Mouse (Mus musculus) monocyte, adult 2 months (primary cell): ENCODE data around the gene Gimd1.

Experiments used
- DNase-seq, 2 experiments: peaks; one replicate each; pipeline ENCODE4 v3.0.0; 2022; ENCODE audit warnings: low spot score in 2 of 2, low read depth in 1 of 2

The Gimd1 gene

DNA sequence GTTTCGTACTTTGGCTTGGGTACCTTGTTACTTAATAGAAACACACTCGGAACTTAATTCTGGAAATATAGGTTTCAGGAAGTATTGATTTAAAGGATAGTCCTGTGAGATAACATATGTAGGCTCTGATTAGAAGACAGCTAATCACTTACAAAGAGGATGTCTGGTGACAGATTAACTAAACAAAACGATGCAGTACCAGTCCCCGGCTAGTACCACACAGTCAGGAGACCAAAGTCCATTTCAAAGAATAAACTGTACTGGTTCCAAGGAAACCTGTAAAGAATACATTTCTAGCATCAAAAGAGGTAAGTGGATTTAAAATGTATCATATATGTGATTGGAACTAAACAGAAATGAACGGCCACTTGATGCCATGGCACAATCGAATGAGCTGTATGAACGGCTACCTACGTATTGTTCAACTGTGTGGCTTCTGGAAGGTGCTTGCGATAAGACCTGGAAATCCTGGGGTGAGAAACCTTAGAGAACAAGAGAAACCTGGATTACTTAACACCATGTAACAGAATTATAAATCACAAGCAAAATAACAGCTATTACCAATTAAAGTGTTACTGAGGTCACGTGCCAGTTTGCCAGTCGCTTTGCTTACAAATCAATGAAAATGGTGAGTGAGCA lies at the start of gene Gimd1:
Gene Gimd1 (plus strand): TSS at position 220 of the 639 bp plus-strand sequence.
- DNase-seq: no peak

DNA sequence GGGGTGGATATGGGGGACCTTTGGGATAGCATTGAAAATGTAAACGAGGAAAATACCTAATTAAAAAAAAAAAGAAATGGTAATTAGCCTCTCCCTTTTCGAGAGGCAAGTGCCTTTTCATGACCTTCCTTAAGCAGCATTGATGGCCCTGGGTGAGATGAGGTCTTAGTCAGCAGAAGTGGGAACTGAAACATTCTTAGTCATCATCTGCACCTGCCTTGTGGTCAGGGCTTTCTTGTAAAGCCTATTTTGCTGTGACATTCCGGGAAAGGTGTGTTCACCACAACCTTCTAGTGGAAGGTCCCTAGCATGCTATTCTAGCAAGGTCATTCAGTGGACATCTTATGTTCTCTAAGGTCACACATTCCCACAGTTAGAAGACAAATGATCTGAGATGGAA lies 48.4 kb upstream of the Gimd1 start:
- no peak for DNase-seq

DNA sequence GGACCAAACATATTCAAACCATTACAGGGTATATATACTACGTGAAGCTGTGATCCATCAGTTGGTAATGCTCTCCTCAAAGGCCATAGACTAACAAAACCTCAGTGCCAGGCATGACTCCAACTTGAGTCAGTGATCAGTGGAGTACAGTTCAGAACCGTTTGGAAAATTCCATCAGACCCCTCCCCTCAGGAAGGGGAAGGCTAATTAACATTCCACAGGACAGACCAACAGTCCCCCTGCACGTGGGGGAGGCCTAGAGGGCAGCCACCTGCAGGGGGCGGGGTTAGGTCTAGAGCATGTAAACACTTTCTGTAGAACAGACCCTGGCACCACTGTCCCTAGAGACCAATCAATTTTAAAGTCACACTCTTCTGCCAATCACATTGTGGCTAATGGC lies 47.3 kb upstream of the Gimd1 start:
- DNase-seq: no peak

DNA sequence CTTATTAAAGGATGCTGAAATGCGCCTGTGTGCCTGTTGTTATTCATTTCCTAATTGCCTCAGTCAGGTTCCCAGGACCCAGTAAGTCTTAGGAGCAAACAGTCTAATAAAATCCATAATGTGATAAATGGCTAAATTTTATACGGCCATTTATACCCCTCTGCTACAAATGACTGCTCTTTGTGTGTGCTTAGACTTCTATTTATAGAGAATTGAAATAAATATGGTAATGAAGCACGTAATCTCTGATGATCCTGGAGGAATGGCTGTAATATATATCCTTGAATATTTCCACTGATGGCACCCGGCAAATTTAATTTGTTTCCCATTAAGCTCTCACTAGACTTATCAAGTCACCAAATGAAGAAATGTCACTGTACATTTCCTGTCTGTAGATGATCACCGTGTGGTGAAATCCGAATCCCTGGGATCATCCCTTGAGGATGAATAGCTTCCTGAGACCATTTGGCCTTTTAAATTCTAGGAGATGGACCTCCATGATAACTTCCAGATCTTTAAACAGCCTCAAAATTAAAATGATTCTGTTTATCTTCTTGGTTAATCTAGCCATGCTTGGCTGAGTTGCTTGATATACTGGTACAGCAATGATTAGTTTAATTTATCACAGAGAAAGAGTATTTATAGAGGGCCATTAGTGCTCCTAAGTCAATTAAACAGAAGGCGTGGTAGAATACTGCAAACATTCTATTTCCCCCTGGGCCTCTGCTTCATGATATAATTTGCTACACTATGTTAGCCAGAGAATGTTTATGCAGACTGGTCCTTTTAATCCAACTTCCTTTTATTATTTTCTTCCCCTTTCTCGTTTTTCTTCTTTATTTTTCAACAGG lies 44.3 kb upstream of the Gimd1 start:
- no peak for DNase-seq

DNA sequence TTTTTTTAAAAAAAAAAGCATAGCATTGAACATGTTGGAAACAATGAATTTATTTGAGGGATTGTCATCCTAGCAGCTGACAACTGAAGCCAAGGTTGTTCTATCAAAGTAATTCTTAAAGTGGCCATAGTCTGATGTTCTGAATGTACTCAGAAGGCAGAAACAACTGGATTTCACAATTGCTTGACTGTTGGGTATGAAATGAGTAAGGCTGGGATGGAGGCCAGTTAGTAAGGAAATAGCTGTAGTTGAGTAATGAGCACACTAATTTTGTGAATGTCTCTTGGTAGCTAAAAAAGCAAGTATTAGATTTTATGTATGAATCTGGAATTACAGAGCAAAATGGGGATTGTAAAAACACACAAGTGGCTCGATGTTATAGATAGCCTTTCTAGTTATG lies 41.5 kb upstream of the Gimd1 start:
- no peak for DNase-seq

DNA sequence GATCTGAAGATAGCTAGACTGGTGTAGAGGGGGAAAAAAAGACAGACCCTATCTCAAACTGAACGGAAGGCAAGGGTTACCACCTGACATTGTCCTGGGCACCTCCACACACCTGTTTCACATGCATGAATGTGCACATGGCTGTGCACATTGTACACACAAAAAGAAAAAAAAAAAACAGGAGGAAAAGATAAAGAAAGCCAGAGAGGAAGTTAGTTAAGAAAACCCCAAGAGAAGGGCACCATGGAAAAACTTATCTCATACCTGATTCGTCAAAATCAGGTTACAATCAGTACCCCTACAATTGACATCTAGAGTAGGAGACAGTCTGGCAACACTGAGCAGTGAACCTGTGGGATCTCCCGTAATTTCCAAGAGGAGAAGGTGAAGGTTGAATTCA lies 39.6 kb upstream of the Gimd1 start:
- no peak for DNase-seq

DNA sequence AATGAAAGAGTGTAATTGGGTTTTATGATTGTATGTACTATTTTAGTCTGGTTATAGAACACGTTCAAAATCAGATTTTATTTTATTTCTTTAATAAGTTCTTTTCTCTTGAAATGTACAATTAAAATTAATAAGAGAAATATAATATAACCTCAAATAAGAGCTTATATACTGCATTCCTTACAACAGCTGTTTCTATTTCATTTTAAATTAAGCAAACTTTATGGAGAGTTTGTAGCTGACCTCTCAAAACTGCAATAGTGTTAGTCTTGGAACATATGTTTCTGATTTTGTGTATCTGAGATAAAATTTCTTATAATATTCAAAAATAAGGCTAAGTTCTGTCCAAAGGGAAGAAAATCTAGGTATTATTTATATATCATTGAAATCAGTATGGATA lies 39.0 kb upstream of the Gimd1 start:
- DNase-seq: no peak

DNA sequence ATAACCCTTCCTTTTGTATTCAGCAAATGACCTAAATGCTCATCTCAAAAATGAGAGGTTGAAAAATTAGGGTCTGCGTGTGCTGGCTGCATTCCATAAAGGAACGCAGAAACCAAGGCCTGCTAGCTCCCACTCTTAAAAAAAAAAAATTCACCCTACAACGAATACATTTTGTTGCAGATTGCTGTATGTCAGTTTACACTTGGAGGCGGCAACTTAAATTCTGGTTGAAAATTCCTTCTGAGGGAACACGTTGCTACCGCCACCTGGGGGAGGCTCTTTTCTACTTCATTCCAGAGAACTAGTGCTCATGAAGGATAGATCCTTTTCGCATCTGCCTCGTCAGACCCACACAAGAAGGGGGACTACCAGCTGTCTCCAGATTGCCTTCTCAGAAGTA lies 879 bp upstream of the Gimd1 start:
- DNase-seq: no peak

DNA sequence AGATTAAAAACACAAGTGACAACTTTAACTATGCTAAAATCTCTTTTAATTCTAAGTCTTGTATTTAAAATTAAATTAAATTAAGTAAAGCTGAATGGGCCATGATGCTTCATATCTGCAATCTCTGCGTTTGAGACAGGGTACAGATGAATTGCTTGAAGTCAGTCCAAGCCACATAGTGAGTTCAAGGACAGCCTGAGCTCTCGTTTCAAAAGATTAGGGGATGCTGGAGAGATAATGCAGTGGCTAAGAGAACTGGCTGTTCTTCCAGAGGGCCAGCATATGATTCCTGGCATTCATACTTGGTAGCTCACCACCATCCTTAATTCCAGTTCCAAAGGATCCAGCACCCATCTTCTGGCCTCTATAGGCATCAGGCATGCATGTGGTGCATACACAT lies 3.6 kb downstream of the Gimd1 start:
- no peak for DNase-seq

DNA sequence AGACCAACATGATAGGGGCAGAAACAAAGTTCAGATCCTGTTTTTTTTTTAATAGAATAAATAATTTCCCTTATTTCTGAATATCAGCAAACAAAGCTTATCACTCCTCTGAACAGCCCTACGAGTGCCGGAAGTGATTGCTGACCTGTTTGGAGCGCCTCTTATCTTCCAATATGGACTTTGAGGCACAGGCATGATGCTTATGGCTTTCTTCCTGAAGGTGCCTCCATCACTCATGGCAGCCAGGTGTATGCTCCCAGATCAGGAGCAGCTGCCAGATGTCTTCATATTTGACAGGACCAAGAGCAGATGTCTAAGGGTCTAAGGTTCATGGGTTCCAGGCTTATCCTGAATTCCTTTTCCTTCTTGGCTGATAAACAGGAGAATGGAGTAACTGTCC lies 7.5 kb downstream of the Gimd1 start:
- DNase-seq: no peak

DNA sequence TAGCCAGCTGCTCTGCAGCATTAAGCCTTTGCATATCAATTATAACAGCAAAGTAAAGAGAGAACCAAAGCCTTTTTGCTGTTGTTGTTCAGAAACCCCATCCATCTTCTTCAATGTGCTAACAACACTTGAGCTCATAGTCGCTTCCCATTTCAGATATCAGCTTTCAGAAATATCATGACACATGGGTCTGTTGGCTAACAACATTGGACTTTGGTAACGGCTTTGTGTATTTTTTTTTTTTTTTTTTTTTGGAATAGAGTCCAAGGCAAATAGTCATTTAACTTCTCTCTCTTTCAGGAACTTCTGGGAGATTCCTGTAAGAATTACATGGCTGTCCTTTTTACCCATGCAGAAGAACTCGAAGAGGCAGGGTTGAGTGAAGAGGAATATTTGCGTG lies 14.5 kb downstream of the Gimd1 start:
- no peak for DNase-seq

DNA sequence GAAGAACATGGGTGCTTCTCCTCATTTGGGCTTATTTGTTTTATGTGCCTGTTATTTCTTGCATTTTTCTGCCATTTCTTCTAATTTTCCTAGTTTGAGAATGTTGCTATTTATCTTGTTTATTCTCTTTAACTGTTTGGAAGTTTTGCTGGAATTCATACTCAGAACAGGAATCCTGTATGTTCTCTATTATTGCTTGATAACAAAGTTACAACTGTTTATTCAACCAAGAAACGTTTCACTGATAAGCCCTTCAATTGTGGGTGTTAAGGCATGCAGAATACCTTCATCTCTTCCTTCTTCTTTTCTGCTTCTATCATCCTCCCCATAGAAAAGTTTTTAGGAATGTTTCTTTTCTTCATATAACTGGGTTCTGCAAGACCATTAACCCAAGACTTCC lies 17.2 kb downstream of the Gimd1 start:
- DNase-seq: no peak

DNA sequence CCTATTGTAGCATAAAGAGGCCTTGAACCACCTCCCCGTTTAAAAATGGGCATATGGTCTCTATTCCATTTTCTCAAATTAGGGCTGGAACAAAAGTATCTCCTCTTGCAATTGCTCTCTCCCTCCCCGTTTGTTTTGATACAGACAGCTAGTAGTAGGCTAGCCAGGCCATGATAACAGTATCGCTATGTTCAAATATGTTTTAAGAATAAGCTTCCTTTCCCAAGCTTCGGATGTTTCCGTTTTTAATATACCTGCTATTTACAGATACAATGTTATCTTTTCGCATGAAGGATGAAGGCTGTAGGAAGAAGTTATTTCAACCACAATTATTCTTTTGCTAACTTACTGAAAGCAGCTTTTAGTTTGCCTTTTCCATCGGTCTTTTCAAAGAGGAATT lies 19.7 kb downstream of the Gimd1 start:
- DNase-seq: no peak

DNA sequence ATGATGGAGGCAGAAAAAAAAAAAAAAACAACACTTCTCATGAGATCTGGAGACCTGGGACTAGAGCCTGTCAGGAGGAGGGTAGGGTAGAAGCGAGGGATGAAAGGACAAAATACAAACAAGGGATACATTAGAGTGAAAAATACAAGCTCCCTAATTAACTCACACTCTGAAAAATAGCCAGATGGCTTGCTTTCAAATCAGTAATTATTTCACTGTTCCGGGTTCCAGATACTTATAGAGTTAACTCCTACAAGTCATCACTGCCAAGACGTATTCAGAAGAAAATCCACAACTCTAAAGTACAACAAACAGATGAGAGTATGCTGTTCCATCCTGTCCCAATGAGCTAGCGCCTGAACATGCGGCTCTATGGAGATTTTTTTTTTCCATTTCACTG lies 20.6 kb downstream of the Gimd1 start:
- no peak for DNase-seq

DNA sequence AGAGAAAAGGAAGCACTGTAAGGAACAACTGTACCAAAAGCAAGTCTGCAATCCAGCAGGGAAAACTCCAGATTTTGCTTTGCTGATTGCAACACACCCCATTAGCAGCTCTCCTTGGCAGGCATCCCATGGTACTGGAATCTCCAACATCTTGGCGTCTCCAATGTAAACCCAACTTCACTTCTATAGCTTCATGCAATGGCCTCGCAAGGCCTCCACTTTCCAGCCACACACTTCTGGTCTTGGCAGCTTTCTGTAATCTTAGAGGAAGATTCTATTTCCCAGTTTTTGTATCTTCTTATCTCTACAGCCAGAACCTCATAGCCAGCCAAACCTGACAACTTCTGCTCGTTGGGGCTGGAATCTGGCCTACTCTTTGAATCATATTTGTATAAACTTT lies 22.2 kb downstream of the Gimd1 start:
- DNase-seq: no peak

DNA sequence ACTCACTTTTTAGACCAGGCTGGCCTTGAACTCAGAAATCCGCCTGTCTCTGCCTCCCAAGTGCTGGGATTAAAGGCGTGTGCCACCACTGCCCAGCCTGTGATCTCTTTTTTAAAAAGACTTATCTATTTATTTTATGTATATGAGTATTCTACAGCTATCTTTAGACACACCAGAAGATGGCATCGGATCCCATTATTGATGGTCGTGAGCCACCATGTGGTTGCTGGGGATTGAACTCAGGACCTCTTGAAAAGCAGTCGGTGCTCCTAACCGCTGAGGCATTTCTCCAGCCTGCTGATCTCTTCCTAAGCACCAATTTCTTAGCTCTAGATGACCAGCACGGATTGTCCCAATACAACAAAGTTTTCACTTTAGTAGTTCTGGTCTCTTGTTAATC lies 24.3 kb downstream of the Gimd1 start:
- no peak for DNase-seq

DNA sequence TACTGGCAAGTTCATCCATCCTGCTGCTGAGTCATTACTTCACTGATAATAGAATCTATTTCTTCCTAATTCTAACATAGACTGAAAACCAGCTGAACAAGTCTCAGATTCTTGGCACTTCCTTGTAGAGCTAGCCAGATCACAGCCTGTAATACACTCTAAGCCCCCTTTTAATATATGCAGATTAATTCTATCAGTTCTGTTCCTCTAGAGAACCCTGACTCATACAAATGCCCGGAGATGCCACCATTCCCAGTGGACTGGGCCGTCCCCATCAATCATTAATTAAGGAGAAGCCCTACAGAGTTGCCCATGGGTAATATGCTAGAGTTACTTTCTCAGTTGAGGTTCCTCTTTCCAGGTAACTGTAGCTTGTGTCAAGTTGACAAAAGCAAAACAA lies 26.3 kb downstream of the Gimd1 start:
- DNase-seq: no peak

DNA sequence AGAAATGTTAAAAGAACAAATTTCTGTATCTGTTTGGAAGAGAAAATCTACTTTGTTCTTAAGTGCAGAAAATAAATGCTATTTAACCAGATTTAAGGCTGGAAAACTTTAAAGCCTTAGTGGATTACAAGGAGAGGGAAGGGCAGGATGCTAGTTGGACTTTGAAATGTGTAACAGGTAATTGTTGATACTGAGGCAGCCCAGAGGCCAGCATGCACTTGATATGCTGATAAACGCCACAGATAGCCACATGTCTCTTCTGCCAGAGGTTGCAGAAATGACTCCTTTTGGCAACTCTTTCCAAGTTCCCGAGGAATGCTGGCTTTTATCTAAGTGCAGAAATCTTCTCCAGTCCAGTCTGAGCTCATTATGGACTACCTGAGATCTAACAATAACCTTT lies 47.9 kb downstream of the Gimd1 start:
- DNase-seq: no peak

DNA sequence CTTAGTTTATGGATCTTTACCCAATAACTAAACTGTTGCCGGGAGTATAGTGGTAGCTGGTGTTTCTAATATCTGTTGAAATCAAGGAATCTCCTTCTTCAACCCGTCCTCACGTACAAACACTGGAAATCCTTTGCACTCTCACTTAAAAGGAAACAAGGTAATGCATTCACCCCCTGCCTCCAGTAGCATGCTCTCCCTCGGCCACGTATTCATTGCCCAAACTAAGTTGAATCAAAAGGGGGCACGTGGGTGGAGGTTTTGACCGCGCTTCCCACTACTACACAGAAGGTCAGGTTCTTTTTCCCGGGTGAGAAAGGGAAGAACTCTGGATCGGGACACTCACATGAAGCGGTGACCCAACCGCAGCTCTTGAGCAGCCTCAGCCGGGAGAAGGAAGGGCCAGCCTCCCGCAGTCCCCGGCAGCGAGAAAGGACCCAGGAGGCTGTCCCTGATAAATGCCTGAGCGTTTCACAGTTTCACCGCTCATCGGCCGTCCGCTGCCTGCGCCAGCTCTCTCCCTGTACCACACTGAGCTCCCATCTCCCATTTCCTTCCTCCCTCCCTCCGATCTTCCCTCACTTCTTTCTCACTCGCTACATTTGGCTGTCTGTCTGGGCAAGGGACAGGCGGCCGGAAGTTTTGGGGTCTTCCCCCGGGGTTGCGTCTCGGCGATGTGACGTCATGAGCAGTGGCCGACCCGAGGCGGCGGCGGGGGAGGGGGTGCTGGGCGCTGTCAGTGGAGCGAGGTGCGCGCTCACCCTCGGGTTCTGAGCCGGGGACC lies 54.0 kb downstream of the Gimd1 start, which contains the start of gene Tbck:
Gene Tbck (plus strand): TSS at position 698 of the 784 bp plus-strand sequence.
- peak; percentile 77 to 89 for DNase-seq

DNA sequence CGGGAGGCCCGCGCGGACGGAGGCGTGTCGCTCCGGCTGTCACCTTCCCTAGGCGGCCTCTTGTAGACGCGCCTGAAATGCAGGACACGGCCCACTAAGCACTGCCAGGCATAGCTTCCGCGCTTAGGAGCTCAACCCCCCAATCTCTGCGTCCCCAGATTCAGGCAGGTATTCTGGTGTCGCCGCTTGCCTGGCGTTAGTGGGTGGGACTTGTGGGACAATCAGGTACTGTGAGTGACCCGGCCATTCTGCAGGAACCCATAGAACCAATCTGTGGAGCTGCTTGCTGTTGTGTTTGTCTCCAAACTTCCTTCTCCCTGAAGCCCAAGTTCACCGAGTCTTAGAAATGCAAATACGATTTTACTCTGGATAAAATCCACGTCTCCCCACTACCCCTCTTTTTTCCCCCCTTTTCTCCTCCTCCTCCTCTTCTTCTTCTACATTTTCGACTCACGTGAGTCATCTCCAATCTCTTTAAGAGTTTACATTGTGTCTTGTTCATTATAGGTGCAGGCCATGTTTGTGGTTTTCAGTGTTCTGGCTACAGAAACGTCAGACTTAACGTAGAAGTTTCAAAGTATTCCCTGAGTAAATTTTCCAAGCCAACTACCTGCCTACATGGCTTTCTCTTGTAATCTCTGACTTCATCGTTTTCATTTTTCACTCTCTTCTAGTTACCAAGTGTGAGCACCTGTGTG lies 54.8 kb downstream of the Gimd1 start, which contains the start of gene Aimp1:
Gene Aimp1 (minus strand): TSS at position 140 of the 698 bp plus-strand sequence.
- no peak for DNase-seq
